Mouse (Mus musculus): ENCODE results near the gene Ptprd.

DNA sequence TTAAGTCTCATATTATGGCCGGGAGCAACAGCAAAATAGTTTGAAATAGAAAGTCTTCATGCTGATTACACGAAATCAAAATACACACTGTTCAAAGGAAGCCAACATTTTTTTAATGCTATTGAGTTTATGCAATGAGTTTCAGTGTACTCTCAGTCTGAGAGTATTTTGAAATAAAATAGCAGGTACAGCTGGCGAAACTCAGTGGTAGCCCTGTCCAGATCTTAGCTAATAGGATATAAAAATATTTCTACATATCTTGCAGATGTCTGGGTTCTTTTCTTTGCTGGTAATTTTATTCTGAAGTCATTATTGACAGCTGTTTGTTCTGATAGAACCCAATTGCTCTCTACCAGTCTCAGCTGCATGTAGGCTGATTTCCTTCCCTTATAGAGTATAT, 2246.0 kb downstream of the Ptprd start:
- TF ChIP-seq CTCF (IDR thresholded peaks at IDR 0.05; ENCODE audit: low read depth) (no peak), EP300 (optimal IDR thresholded peaks at IDR 0.05) (no peak)

Data from stomach, postnatal 0 days (tissue).